Mouse (Mus musculus): Measurements from ENCODE around the gene Zbtb3. TPM values are rescaled to one million over a fixed set of nuclear protein-coding genes. Genes with fewer than 3 reads are reported as not detected.

The Zbtb3 gene
- polyA plus RNA-seq, 1 experiment from 2014 or later: 7.2 TPM

GRCm38 (mm10) chr19:8774086-8774835 lies 28.1 kb upstream of the Zbtb3 start, which contains the start of gene Tmem179b:
TSS of gene Tmem179b (minus strand) at chr19:8774467.
- Histone ChIP-seq H3K27me3 (replicated peaks) (no peaks in the 10 kb centered on the region), H3K9me3 (no peaks in the 10 kb centered on the region), H3K4me2 (replicated peaks) (peak within 1 kb of the TSS; percentile 94), H3K4me3 (peak within 1 kb of the TSS; percentile 72), H3K9ac (peak within 1 kb of the TSS; percentile 93), H3K36me3 (peaks cover 36% of the 10 kb centered on the region), H3K27ac (peak within 1 kb of the TSS; percentile 98), H3K4me1 (peaks cover 33% of the 10 kb centered on the region)
- ATAC-seq (ENCODE audit: low FRiP score, low read depth): peak; percentile 92
- WGBS: under 1% methylated on average over 68 of the region's 68 CpGs

DNA sequence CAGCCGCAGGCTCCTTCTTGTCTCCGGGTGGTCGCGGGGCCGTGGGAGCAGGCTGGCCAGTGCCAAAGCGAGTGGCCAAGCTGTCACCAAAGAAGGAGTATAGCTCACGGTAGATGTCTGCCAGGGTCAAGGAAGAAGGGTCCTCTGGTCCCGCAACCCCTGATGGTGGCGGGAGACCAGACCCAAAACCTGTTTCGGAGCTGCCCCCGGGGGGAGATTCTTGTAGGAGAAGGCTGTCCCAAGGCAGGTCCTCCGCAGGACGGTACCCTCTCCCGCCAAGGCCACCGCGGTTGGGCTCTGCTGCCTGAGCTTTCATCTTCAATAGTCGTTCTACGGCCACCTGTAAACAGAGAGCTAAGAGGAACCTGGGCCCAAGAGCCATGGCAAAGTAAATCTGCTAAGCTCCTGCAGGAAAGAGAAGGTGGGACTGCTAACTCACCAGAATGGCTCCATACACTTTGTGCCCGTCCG lies 27.4 kb upstream of the Zbtb3 start:
- H3K27ac ChIP-seq: peak overlapping the region; percentile 98
- H3K4me3 ChIP-seq: peak overlapping the region; percentile 72
- H3K9me3 ChIP-seq: no peaks in the 10 kb centered on the region
- ATAC-seq (ENCODE audit: low FRiP score, low read depth): peak; percentile 41
- peaks cover 34% of the 10 kb centered on the region for H3K36me3 ChIP-seq
- 5% methylated on average over 20 of the region's 20 CpGs for WGBS
- peaks cover 33% of the 10 kb centered on the region for H3K4me1 ChIP-seq
- H3K27me3 ChIP-seq (replicated peaks): no peaks in the 10 kb centered on the region
- peak overlapping the region; percentile 94 for H3K4me2 ChIP-seq (replicated peaks)
- H3K9ac ChIP-seq: peak overlapping the region; percentile 93

DNA sequence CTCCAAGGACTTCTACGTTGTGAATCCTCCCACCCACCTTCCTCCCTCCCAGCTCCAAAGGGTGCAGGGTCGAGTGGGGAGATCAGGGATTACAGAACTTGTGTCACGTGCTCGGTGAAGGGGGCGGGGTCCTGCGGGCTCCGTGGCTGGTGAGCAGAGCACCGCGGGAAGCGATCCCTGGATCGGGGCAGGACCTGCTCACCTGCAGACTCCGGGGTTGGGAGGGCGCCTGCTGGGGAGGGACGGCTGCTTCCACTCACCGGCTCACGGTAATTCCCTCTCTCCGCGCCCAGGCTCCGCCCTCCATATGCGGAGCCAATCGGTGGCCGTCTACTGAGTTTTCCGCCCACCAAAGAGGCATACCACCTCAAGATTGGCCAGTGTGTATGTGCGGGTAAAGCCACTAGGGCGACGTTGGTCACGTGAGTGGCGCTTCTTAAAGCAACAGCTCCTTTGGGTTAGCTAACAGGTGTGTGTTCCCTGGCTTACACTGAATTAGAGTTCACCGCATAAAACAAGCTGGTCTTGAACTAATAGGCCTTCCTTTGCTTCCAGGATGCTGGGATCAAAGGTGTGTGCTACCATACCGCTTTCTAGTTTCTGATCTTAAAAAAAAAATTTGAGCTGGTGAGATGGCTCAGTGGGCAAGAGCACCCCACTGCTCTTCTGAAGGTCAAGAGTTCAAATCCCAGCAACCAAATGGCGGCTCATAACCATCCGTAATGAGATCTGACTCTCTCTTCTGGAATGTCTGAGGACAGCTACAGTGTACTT lies 16.2 kb upstream of the Zbtb3 start, which contains the start of gene Taf6l:
Gene Taf6l, minus strand, starts transcription at position 410 of the 774 bp plus-strand sequence.
- H3K36me3 ChIP-seq: peaks cover 29% of the 10 kb centered on the region
- ATAC-seq (ENCODE audit: low FRiP score, low read depth): peak; percentile 99
- peaks cover 18% of the 10 kb centered on the region; the same call in 1 of the 2 replicates for H3K4me1 ChIP-seq
- no peak within 1 kb of the TSS for H3K27ac ChIP-seq
- H3K27me3 ChIP-seq (replicated peaks): no peaks in the 10 kb centered on the region
- peak within 1 kb of the TSS; percentile 68 for H3K4me2 ChIP-seq (replicated peaks)
- peak within 1 kb of the TSS; percentile 62 for H3K9ac ChIP-seq
- H3K9me3 ChIP-seq: no peaks in the 10 kb centered on the region
- WGBS: under 1% methylated on average over 32 of the region's 32 CpGs
- peak within 1 kb of the TSS; percentile 74 for H3K4me3 ChIP-seq

GRCm38 (mm10) chr19:8788521-8788920 lies 13.8 kb upstream of the Zbtb3 start:
- peaks cover 18% of the 10 kb centered on the region; the same call in 1 of the 2 replicates for H3K4me1 ChIP-seq
- 22% methylated on average over 3 of the region's 3 CpGs for WGBS
- H3K4me2 ChIP-seq (replicated peaks): no peak overlapping the region
- H3K27ac ChIP-seq: no peak overlapping the region
- H3K27me3 ChIP-seq (replicated peaks): no peaks in the 10 kb centered on the region
- H3K4me3 ChIP-seq: no peak overlapping the region
- H3K9ac ChIP-seq: no peak overlapping the region
- peaks cover 24% of the 10 kb centered on the region for H3K36me3 ChIP-seq
- H3K9me3 ChIP-seq: no peaks in the 10 kb centered on the region
- no peak for ATAC-seq (ENCODE audit: low FRiP score, low read depth)

DNA sequence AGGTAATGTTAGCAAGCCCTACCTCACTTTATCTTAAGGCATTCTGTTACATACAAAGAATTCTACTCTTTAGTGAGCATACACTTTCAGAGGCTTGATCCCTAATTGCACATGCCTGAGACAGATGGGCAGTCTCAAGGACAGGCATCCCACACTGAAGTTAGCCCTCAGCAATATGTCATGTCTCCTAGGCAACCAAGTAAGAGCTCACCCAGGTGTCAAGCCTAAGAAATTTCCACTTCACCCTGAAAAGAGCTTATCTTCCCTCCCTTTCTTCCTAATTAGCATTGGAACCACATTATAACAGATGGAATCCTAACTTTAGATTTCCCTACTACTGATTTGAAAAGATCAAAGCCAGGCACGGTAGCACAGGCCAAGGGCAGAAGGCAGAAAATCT lies 13.2 kb upstream of the Zbtb3 start:
- Histone ChIP-seq H3K4me3 (no peak overlapping the region), H3K27me3 (replicated peaks) (no peaks in the 10 kb centered on the region), H3K36me3 (peaks cover 24% of the 10 kb centered on the region), H3K4me1 (peaks cover 18% of the 10 kb centered on the region; the same call in 1 of the 2 replicates), H3K9ac (no peak overlapping the region), H3K27ac (no peak overlapping the region), H3K4me2 (replicated peaks) (no peak overlapping the region), H3K9me3 (no peaks in the 10 kb centered on the region)
- WGBS: 36% methylated on average over 1 of the region's 1 CpGs
- ATAC-seq (ENCODE audit: low FRiP score, low read depth): no peak

DNA sequence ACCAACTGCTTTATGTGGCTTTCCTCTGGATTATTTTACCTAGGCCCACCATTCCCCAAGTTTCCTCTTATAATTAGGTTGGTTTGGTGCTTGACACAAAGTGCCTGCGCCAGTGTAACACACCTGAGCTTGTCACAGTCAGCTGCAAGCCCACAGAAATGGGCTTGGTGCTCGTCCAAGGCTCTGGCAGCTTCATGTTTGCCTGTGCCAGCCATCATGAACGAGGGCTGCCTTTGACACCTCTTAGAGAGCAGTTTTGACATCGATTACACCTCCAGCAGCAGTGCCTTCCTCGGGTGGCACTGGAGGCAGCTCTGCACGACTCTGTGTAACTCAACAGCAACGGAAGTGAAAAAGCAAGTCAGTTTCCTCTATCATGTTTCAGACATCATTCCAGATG lies 12.2 kb upstream of the Zbtb3 start:
- Histone ChIP-seq H3K36me3 (peaks cover 34% of the 10 kb centered on the region), H3K4me1 (peaks cover 16% of the 10 kb centered on the region; the same call in 1 of the 2 replicates), H3K9ac (no peak overlapping the region), H3K27ac (no peak overlapping the region), H3K4me3 (no peak overlapping the region), H3K4me2 (replicated peaks) (no peak overlapping the region), H3K27me3 (replicated peaks) (no peaks in the 10 kb centered on the region), H3K9me3 (no peaks in the 10 kb centered on the region)
- 88% methylated on average over 7 of the region's 7 CpGs for WGBS
- ATAC-seq (ENCODE audit: low FRiP score, low read depth): no peak

DNA sequence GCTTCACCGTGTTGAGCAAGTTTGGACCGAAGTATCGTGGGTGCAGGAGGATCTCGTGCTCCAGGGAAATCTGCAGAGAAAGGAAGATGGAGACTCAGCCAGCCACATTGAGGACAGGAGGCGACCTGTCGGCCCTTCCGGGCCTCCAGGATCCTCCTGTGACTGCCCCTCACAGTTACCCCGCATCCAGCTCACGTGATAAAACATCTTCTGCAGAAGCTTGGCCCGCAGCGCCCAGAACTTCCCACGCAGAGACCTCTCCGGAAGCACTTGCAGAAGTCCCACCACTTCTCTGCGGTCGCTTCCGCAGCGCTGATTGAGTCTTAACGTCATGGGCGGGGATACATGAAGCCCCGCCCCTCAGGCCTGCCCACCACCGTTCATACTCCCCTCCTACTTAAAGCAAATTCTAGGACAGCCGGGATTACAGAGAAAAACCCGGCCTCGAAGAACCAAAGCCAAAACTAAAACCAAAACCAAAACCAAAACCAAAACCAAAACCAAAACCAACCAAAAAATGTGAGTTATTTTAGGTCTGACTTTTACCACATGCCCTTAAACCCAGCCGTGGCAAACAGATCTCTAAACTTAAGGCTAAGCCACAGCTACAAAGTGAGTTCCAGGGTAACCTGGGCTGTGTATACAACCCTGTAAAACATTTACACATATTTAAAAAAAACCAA lies 4.0 kb upstream of the Zbtb3 start, which contains the start of gene Polr2g:
Gene Polr2g, minus strand, starts transcription at position 314 of the 683 bp plus-strand sequence.
- Histone ChIP-seq H3K9ac (peak within 1 kb of the TSS; percentile 70), H3K36me3 (peaks cover 24% of the 10 kb centered on the region), H3K4me1 (peaks cover 22% of the 10 kb centered on the region), H3K27ac (no peak within 1 kb of the TSS), H3K9me3 (no peaks in the 10 kb centered on the region), H3K27me3 (replicated peaks) (no peaks in the 10 kb centered on the region), H3K4me3 (peak within 1 kb of the TSS; percentile 72), H3K4me2 (replicated peaks) (peak within 1 kb of the TSS; percentile 82)
- WGBS: 2% methylated on average over 25 of the region's 25 CpGs
- ATAC-seq (ENCODE audit: low FRiP score, low read depth): peak; percentile 62

- Histone ChIP-seq H3K27me3 (replicated peaks) (no peaks in the 10 kb centered on the region), H3K4me1 (peaks cover 24% of the 10 kb centered on the region), H3K9me3 (no peaks in the 10 kb centered on the region), H3K4me3 (no peak overlapping the region), H3K36me3 (peaks cover 21% of the 10 kb centered on the region), H3K9ac (no peak overlapping the region), H3K4me2 (replicated peaks) (peak overlapping the region; percentile 82), H3K27ac (no peak overlapping the region)
- no peak for ATAC-seq (ENCODE audit: low FRiP score, low read depth)
Observed at GRCm38 (mm10) chr19:8798947-8799315, 3.4 kb upstream of the Zbtb3 start.

DNA sequence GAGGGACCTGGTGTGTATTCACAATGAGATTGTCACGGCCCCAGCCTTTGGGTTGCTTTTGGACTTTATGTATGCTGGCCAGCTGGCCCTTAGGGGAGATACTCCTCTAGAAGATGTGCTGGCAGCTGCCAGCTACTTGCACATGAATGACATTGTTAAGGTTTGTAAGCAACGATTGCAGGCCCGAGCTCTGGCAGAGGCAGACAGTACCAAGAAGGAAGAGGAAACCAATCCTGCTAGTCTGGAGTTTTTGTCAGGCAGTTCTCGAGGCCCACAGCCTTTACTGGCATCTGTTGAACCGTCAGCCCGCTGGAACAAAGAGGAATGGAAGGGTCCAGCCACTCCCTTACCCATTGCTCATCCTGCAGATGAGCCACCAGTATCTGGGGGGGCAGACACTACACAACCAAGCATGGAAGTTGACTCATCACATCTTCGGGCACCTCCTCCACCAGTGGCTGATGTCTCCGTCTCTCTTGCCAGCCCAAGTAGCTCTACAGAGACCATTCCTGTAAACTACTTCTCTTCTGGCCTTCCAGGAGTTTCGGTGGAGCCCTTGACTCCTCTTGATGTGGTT lies 937 bp downstream of the Zbtb3 start:
- Histone ChIP-seq H3K4me3 (no peak overlapping the region), H3K4me1 (peaks cover 15% of the 10 kb centered on the region), H3K4me2 (replicated peaks) (peak overlapping the region; percentile 73), H3K27ac (no peak overlapping the region), H3K27me3 (replicated peaks) (no peaks in the 10 kb centered on the region), H3K36me3 (peaks cover 35% of the 10 kb centered on the region), H3K9ac (no peak overlapping the region), H3K9me3 (no peaks in the 10 kb centered on the region)
- ATAC-seq (ENCODE audit: low FRiP score, low read depth): no peak
- WGBS: 92% methylated on average over 9 of the region's 9 CpGs

- Histone ChIP-seq H3K36me3 (peaks cover 39% of the 10 kb centered on the region), H3K9ac (no peak overlapping the region), H3K4me3 (no peak overlapping the region), H3K4me1 (peaks cover 15% of the 10 kb centered on the region), H3K27ac (no peak overlapping the region), H3K9me3 (no peaks in the 10 kb centered on the region), H3K27me3 (replicated peaks) (no peaks in the 10 kb centered on the region), H3K4me2 (replicated peaks) (0 out of 2 replicates have a peak overlapping the region, but pooled peaks have one; percentile 73)
- WGBS: 94% methylated on average over 11 of the region's 11 CpGs
- ATAC-seq (ENCODE audit: low FRiP score, low read depth): no peak
Observed at GRCm38 (mm10) chr19:8803879-8804660, 1.7 kb downstream of the Zbtb3 start.

- Histone ChIP-seq H3K9me3 (no peaks in the 10 kb centered on the region), H3K9ac (no peak overlapping the region), H3K4me2 (replicated peaks) (no peak overlapping the region), H3K27me3 (replicated peaks) (no peaks in the 10 kb centered on the region), H3K4me1 (peaks cover 12% of the 10 kb centered on the region), H3K36me3 (peaks cover 60% of the 10 kb centered on the region), H3K4me3 (no peak overlapping the region), H3K27ac (no peak overlapping the region)
- 96% methylated on average over 5 of the region's 5 CpGs for WGBS
- no peak for ATAC-seq (ENCODE audit: low FRiP score, low read depth)
Observed at GRCm38 (mm10) chr19:8806810-8807209, 4.5 kb downstream of the Zbtb3 start.
